Mouse (Mus musculus) layer of hippocampus, postnatal 10 days (tissue): ENCODE measurements around the gene 1700013G24Rik. TPM values are rescaled to one million over a fixed set of nuclear protein-coding genes. Genes with fewer than 3 reads are reported as not detected.
"Not testable (repeated sequence)": the region's sequence is repeated elsewhere in the genome, so short reads cannot be mapped to it uniquely, and the experiment has no call there.

Experiments used
- DNase-seq, 2 experiments: peaks; one replicate each; pipeline ENCODE4 v3.0.0; 2021; ENCODE audit warnings: low spot score in 2 of 2
- long read RNA-seq: library from polyadenylated mRNA; stranded (forward); transcript quantifications from one replicate; pipeline ENCODE4 v2.0.0, GENCODE M21; 2023
- total RNA-seq, 2 experiments: library from RNA; stranded (reverse); gene quantifications; 2 replicates each; pipeline ENCODE4 v1.2.3; 2021

1700013G24Rik gene
- not detected for total RNA-seq
- long read RNA-seq: 0 reads

DNA sequence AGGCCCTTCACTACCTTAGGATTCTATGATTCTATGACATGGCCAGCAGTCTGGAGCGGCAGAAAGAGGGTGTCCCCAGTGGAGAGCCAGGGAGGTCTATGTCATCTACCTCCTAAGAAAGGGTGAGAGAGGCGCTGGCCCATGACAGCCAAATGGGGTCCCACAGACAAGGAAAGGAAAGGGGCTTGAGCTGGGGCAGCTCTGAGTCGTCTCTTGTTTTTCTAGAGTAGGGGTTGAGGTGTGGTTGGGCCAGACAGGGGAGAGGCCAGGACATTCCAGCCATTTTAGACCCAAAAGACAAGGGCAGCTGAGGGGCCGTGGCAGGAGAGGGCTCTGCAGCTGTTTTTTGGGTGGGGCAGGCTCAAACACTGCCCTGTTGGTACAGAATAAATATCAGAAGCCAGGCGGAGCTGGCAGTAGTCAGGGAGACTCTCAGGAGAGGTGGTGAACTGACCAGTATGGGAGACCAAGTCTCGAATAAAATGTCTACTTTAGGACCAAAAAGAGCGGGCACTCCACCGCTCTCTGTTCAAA, at the start of gene 1700013G24Rik:
1700013G24Rik (plus strand) TSS at position 51 of the 534 bp plus-strand sequence.
- no peak for DNase-seq

DNA sequence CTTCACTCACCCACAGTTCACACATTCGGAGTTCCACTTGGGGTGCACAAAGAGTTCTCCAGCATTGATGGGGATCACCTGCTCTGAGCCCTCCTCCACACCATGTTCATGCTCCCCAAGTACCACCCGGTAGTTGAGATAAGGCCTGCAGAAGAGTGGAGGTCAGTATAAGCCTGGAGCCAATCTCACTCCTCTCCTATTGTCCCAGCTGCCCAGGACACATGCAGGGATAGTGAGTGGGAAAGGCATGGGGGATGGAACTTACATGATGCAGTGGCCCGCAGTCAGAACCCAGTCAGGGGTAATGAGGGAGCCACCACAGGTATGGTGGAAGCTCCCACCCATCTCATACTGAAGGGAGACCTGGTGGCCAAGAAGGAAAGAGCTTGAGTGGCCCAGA, 47.5 kb upstream of the 1700013G24Rik start:
- DNase-seq: no peak

DNA sequence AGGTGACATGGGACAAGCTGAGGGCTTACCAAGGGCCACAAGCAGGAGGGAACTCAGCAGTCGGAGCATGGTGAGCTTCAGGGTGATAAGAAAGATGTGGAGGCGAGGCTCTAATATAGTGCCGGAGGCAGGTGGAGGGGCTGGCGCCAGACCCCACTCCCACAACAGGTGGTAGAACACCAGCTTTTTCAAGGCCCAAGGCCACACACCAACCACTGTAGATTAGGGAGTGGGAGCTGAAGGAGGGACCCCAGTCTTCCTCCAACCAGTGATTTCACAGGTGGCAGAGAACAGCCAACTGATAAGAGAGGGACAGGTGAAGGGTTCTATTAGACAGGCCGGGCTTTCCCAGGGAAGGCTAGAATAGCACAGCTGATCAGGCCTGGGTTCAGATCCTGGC, 43.4 kb upstream of the 1700013G24Rik start, which contains the start of gene Cela3a:
Cela3a (minus strand) TSS at position 101 of the 400 bp plus-strand sequence.
- DNase-seq: no peak

DNA sequence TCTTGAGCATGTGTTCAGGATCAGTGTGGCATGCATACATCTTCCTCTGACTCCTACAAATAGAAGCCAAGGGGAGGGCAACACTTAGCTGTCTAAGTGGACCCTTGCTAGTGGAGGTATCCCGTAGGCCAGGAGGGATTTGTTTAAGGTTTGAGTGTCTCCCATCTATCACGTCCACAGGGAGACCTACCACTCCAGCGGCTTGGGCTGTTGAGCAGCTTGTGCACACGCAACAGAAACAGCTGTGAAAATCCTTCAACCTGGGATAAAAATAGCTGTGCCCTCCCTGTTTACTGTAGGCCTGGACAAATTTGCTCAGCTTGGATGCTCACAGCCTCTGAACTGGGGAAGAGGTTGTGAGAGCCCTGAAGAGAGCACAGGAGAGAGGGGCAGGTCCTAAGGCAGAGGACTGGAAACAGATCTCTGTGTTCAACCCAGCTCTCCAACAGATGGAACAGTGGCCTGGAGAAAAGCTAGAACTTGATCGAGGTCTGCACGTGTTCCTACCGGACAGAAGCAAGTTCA, 40.8 kb upstream of the 1700013G24Rik start:
- DNase-seq: not testable (repeated sequence)

DNA sequence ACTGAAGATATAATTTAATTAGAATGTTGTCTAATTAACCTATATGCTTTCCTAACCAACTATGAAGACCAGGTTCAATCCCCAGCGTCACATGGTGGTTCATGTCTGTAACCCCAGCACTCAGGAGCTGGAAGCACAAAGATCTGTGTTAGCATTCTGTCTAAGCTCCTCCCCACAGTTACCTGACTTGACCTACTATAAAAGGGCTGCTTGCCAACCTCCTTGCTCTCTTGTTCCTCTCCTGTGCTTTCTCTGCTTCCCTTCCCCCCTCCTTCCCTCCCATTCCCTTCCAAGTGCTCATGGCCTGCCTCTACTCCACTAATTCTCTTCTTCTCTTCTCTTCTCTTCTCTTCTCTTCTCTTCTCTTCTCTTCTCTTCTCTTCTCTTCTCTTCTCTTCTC, 38.1 kb upstream of the 1700013G24Rik start:
- no peak for DNase-seq

DNA sequence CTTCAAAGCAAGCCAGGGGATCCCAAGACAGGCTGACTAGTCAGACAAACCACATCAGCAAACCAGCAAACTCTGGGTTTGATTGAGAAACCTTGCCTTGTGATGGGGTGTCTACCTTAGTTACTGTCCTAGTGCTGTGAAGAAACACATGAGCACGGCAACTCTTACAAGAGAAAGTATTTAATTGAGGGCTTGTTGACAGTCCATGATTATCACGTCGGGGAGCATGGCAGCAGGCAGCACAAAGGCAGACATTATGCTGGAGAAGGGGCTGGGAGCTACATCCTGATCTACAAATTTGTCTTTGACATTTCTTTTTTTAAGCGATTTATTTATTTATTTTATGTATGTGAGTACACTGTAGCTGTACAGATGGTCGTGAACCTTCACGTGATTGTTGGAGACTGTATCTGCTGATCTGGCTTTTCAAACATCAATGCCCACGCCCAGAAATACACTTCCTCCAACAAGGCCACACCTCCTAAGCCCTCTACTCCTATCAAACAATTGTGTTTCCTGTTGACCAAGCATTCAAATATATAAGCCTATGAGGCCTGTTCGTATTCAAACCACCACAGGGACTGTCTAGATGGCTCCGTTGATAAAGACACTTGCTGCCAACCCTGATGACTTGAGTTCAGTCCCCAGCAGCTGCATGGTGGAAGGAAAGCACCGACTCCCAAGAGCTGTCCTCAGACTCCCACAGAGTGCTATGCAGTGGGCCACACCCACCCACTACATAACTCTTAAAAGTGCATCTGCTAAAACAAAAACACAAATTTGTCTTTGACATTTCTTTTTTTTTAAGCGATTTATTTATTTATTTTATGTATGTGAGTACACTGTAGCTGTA, 35.1 kb upstream of the 1700013G24Rik start:
- no peak for DNase-seq

DNA sequence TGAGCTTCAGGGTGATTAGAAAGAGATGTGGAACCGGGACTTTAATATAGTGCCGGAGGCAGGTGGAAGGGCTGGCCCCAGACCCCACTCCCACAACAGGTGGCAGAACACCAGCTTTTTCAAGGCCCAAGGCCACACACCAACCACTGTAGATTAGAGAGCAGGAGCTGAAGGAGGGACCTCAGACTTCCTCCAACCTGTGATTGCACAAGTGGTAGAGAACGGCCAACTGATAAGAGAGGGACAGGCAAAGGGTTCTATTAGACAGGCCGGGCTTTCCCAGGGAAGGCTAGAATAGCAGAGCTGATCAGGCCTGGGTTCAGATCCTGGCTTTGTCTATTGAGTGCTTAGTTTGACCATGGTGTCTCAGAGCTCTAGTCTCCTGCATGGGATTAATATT, 22.6 kb upstream of the 1700013G24Rik start, which contains the start of gene Cela3b:
Cela3b (minus strand) TSS at position 39 of the 400 bp plus-strand sequence.
- DNase-seq: no peak

DNA sequence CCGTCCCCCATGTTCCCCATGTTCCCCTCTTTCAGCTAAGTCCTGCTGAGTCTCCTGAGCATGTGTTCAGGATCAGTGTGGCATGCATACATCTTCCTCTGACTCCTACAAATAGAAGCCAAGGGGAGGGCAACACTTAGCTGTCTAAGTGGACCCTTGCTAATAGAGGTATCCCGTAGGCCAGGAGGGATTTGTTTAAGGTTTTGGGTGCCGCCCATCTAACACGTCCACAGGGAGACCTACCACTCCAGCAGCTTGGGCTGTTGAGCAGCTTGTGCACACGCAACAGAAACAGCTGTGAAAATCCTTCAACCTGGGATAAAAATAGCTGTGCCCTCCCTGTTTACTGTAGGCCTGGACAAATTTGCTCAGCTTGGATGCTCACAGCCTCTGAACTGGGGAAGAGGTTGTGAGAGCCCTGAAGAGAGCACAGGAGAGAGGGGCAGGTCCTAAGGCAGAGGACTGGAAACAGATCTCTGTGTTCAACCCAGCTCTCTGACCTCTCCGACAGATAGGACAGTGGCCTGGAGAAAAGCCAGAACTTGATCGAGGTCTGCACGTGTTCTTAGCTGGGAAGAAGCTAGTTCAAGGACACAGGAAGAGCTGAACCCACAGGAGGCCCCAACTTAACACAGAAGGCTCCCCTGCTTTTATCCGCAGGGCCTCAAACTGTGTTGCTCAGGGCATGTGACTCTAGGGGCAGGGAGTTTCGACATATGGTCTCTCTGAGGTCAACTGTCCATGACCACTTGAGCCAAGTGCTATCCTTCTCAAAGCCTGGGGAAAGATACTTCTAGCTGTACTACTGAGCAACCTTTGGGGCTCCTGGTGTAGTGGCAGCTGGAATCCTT, 20.2 kb upstream of the 1700013G24Rik start:
- not testable (repeated sequence) for DNase-seq

DNA sequence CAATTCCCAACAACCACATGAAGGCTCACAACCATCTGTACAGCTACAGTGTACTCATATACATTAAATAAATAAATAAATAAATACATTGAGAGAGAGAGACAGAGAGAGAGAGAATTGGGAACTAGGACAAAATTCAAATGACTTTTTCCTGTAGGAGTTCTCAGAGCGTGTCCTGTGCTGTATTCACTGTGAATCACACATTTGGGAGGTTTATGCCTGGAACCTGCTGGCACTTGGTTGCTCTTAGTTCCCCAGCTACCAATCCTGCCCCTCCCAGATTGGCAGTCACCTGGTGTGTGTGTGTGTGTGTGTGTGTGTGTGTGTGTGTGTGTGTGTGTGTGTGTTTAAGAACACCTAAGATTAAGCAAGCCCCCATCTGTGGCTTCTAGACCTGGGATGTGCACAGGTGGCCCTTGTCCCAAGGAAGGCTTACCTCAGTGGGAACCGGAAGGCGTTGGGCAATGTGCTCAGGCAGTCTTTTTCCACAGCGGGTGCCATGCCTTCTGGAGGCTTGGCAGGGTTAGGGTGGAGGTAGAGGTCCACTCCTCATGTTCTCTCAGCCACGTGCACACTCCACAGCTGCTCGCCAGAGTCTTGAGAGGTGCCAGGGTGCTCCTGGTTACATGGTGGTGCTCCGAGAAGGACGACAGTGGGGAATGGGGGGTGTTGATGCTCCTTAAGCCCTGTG, 16.0 kb upstream of the 1700013G24Rik start:
- no peak for DNase-seq

DNA sequence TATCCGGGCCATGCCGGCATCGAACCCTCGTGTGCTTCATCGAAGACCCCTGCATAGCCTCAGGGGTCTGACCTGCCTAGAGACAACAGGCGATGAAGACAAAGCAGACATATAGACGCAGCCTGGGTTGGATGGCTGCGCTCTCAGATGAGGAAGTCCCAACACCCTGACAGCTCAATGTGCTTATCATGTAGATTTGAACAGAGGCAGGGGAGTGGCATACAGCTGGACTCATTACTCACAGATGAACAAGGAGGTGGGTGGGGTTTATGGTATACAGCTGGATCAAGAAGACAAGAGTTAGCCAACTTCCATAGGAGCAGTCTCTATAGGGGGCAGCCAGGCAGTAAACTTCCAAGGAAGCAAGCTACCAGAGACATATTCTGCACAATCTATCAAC, 14.2 kb upstream of the 1700013G24Rik start:
- no peak for DNase-seq

DNA sequence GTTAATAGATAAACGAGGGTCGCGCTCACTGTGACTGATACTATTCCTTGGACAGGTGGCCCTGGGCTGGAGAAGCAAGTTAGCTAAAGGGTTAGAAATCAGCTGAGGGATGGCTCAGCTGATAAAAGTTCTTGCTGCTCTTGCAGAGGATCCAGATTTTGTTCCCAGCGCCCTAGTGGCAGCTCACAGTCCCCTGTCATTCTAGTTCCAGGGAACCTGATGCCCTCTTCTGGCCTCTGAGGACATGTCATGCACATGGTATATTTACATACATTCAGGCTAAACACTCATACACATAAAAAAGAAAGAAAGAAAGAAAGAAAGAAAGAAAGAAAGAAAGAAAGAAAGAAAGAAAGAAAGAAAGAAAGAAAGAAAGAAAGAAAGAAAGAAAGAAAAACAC, 11.8 kb upstream of the 1700013G24Rik start:
- DNase-seq: no peak

DNA sequence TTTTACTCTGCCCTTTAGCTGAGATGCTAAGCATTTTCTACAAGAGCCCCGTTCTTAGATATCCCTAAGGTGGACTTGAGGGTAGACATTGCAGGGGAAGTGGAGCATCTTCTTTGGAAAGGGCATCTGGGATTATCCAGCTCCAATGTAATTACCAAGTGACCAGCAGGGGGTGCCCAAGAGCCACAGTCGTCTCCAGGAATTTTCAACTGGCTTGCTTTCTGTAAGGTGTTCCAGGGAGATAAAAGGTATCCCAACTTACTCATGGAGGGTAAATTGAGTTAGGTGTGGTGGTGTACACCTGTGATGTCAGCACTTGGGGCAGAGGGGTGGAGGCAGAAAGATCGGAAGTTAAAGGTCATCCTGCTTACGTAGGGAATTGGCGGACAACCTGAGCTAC, 9.5 kb upstream of the 1700013G24Rik start:
- DNase-seq: peak; percentile 86 to 88

DNA sequence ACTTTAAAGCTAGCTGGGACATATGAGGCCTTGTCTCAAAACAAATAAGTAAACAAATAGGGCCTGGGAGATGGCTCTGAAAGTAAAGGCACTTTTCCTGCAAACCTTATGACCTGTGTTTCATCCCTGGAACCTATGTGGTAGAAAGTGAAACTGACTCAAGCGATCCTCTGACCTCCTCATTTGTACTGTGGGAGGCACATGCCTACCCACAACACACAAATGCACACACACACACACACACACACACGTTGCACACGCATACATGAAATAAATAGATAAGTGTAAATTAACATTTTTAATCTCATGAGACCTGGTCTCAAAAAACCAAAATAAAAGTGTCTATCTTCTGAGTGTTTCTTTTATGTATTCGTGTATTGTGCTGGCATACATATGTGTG, 7.2 kb upstream of the 1700013G24Rik start:
- DNase-seq: no peak

DNA sequence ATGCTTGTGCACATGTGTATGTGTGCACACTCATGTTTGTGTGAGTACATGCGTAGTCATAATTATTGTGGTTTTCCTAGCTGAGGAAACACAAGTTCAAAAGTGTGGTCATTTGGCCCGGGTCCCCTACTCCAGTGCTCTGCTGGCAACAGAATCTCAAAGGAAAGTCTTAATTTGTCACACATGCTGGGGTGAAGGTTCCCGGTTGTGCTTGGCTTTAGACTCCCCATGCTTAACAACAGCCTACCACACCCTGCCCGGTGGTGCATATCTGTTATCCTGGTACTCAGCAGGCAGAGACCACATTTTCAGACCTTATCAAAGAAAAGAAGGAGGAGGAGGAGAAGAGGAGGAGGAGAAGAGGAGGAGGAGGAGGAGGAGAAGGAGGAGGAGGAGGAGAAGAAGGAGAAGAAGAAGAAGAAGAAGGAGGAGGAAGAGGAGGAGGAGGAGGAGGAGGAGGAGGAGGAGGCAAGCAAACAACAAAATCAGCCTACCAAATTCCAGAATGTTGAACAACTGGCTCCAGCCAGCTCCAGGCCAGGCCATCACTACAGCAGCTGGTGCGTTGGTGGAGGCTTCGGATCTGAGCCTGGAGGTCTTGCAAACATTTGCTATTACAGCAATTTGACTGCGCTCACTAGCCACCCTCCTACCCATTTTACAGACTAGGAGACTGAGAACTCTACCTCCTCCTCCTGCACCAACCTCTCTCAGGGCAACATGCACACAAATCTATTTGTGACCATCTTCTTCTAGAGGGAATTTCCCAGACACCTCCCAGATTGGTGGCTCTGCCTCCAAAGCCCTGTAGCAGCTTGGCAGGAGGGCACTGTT, 5.5 kb upstream of the 1700013G24Rik start:
- no peak for DNase-seq

DNA sequence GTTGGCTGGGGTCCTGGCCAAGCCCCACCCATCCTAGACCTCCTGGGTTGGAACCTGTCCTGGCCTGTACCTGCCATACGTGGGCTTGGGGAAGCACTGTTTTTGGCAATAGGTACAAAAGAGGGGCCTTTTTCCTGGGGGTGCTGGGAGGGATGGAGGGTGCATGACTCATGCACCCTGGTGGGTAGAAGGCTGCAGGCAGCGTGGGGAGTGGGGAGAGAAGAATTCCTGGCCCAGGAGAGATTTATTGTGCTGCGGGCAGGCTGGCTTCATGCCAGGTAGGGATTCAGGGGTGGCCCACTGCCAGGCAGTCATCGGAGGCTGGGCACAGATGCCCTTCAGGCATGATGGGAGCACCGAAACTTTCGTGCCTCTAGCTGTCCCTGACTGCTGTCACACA, 4.9 kb upstream of the 1700013G24Rik start:
- DNase-seq: peak in 1 of 2 experiments; percentile 25

DNA sequence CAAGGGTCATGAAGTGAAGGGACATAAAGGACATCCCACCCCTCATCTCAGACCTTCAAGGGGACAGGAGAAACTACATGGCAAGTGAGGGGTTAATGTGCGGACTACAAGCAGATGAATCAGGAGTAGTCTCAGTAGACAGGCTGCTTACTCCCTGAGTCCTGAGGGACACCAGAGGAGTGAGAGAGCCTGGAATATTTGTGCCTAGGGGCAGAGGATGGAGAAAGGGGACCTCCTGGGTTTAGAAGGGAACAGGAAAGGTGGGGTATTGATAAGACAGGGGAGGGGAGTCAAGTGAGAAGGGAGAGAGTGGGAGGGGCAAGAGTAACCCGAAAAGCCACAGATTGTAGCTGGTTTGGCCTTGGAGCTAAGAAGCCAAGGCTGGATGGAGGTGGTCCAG, 4.4 kb upstream of the 1700013G24Rik start:
- DNase-seq: no peak

DNA sequence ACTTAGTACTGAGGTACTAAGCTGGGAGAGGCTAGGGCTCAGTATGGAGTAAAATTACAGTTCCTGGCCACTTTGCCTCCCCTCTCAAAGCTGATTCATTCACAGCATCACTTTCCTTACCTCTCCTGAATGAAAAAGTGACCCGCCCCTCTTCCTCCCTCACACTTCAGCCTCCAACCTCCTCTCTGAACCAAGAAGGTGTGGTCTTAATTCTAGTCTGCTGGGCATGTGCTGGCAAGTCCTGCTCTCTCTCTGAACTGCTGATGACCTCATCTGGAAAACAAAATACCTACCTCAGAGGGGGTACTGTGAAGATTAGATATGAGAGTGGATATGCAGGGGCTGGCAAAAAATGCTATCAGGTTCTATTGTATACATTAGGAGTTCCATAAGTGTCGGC, 4.0 kb upstream of the 1700013G24Rik start:
- no peak for DNase-seq

DNA sequence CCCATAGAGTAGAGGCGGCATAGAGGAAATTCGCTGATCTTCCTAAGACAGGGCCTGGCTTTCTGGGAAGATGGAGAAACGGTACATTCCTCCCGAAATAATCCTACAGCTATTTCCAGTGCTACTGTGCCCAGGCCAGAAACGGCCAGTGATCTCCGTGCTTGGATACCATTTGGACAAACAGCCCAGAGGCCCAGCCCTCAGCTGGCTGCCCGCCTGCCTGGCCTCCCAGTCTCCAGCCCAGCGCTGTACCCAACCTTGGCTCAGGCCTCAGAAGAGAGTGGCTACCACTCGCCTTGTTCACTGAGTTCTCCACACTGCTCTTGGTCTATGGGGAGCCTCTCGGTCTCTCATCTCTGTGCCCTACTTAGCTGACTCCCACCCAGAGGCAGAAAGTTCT, 3.4 kb upstream of the 1700013G24Rik start:
- no peak for DNase-seq

DNA sequence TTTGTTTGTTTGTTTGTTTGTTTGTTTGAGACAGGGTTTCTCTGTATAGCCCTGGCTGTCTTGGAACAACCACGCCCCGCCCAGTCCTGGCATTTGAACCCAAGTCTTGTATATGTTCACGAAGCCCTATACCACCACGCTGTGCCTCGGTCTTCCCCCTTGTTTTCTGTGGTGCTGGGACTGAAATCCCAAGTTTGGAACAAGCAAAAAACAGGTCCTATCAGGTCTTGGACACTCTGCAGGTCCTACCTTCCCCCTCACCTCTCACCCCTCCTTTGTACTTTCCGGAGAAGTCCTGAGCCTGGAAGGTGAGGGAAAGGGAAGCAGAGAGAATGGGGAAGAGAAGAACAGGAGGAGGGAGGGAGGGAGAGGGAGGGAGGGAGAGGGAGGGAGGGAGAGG, 894 bp upstream of the 1700013G24Rik start:
- no peak for DNase-seq

DNA sequence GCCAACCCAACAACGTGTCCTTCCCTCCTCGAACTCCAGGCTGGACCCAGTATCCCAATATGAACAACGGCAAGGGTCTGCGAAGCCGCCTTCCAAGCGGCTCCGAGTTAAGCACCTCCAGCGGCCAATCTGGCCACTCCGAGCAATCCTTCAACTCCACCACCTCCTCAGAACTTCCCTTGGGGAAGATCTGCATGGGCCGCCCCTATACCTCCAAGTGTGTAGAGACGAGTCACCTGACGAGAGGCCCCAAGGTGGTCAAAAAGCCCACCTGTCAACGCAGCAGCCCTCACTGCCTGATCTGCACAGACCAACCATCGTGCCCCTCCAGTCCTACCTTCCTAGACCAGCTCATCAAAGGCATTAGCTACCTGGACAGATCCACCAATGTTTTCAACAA, 1.5 kb downstream of the 1700013G24Rik start:
- DNase-seq: no peak
